Mouse (Mus musculus): ENCODE measurements around the gene Tnc. TPM values are rescaled to one million over a fixed set of nuclear protein-coding genes. Genes with fewer than 3 reads are reported as not detected.

Gene Tnc
- 19.3 and 33.8 TPM in 2 replicates for polyA plus RNA-seq (2016; fragmentation: Nextera tagmentation; extraction: Ambion mirVana)

DNA sequence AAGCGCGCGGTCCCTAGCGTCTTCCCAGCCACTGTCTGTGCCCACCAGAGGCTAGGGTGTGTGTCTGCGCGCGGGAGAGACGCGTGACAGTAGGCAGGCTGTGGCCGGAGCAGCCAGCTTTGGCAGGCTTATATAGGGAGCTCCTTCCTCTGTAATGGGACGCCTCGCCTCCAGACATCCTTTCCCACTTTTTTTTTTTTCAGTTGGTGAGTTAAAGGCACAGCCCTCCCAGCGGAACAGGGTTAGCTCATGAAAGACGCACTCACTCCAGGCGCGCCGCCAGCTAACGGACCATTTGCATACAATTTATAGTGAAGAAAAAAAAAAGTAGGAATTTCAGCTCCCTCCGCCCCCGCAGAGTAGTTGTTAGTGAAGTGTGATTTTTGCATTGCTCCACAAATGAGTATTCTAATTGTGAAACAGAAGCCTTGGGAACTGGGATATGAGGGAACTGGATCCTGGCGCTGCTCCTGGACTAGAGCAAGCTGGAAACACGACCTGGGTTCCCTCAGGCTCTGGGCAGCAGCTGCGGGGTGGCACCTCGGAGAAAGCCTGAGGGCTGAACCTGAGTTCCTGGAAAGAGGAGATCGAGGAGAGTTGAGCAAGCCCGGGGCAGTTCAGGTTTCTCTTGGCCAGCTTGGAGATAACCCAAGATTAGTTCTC lies at the start of gene Tnc:
Gene Tnc, minus strand, starts transcription at position 185 of the 663 bp plus-strand sequence.
- no peaks in the 10 kb centered on the region for H3K36me3 ChIP-seq
- ATAC-seq (ENCODE audit: low FRiP score) = peak; percentile 68
- 1% methylated on average over 26 of the region's 26 CpGs for WGBS
- no peaks in the 10 kb centered on the region for H3K9me3 ChIP-seq (replicated peaks)
- H3K4me1 ChIP-seq = peaks cover 13% of the 10 kb centered on the region
- H3K9ac ChIP-seq = no peak within 1 kb of the TSS
- H3K27me3 ChIP-seq = peaks cover 16% of the 10 kb centered on the region
- H3K4me3 ChIP-seq = peak within 1 kb of the TSS; percentile 35
- peak within 1 kb of the TSS; percentile 58 for H3K4me2 ChIP-seq (replicated peaks)
- no peak within 1 kb of the TSS for H3K27ac ChIP-seq

DNA sequence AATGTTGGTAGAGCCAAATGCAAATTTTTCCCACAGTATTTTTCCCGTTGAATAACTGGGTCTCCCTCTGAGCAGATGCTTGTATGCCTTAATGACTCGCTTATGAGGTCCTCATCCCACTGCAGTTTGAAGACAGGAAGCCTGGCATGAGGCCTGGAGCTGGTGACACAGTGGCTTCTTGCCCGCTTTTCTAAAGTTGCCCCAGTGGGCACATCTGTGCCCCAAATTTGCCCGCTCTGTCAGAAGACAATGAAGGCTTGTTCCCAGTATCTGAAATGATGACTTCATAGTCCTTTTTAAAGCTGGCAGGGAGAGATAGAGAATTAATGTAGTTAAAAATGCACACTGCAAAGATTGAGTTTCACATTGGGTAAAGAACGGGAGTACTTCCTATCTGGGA lies 47.4 kb upstream of the Tnc start:
- WGBS = 87% methylated on average over 5 of the region's 5 CpGs
- H3K9me3 ChIP-seq (replicated peaks) = no peaks in the 10 kb centered on the region
- H3K9ac ChIP-seq = no peak overlapping the region
- H3K4me2 ChIP-seq (replicated peaks) = no peak overlapping the region
- no peaks in the 10 kb centered on the region for H3K4me1 ChIP-seq
- H3K27me3 ChIP-seq = no peaks in the 10 kb centered on the region
- H3K36me3 ChIP-seq = no peaks in the 10 kb centered on the region
- H3K4me3 ChIP-seq = no peak overlapping the region
- ATAC-seq (ENCODE audit: low FRiP score) = no peak
- H3K27ac ChIP-seq = no peak overlapping the region

DNA sequence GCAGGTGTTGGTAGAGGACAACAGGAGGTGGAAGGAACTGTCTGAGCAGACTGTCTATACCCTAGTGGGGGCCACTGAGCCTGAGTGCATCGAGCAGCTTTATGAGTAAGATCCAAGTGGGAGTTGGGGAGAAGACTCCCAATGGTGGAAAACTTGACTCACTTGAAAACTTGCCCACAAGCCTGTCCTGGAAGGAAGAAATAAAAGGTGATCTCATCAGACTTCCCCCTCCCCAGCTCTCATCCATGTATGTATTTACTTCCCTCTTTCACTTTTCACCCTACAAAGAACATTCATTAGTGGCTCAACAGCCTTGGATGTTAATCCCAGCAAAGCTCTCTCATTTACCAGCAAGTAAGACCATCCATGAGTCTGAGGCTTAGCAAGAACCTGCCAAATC lies 46.0 kb upstream of the Tnc start:
- H3K9ac ChIP-seq = no peak overlapping the region
- H3K27me3 ChIP-seq = no peaks in the 10 kb centered on the region
- no peak overlapping the region for H3K27ac ChIP-seq
- 83% methylated on average over 1 of the region's 1 CpGs for WGBS
- H3K4me2 ChIP-seq (replicated peaks) = no peak overlapping the region
- H3K4me1 ChIP-seq = no peaks in the 10 kb centered on the region
- H3K4me3 ChIP-seq = no peak overlapping the region
- no peaks in the 10 kb centered on the region for H3K36me3 ChIP-seq
- no peaks in the 10 kb centered on the region for H3K9me3 ChIP-seq (replicated peaks)
- no peak for ATAC-seq (ENCODE audit: low FRiP score)

DNA sequence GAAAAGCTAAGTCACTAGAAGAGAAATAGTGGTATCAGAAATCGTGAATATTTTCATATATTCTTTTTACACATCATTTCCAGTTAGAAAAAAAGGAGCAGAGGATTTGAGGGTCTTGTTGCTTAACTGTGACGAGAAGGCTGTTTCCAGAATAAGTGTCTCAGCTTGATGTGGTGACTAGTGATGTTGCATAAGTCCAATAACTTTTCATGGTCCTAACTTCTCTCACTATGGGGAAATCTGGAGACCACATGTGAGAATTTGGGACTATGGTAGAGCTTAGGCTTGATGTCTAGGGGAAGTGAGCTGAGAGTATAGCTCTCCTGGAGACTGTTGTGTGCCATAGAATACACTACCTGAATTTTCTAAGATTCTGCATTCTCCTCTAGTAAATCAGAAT lies 42.6 kb upstream of the Tnc start:
- H3K9ac ChIP-seq = no peak overlapping the region
- no peaks in the 10 kb centered on the region for H3K27me3 ChIP-seq
- H3K36me3 ChIP-seq = no peaks in the 10 kb centered on the region
- H3K27ac ChIP-seq = no peak overlapping the region
- ATAC-seq (ENCODE audit: low FRiP score) = no peak
- no peaks in the 10 kb centered on the region for H3K9me3 ChIP-seq (replicated peaks)
- no peak overlapping the region for H3K4me3 ChIP-seq
- no peak overlapping the region for H3K4me2 ChIP-seq (replicated peaks)
- WGBS = 75% methylated on average over 2 of the region's 2 CpGs
- H3K4me1 ChIP-seq = no peaks in the 10 kb centered on the region

DNA sequence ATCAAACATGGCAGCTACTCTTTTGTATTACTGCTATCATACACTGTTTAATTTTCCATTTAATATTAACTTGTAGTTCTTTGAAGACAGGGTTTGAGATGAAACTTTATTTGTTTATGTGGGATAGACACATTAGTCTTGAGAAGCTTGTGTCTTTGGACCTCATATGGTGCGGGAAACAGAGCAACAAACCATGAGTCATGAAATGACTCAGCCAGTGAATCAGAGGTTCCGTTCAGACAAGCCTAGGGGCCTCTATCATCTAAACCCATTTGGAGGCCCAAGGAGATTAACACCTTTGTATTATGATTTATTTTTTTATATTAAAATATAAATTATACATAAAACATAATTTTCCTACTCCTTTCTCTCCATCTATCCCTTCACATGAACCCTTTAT lies 40.9 kb upstream of the Tnc start:
- no peak for ATAC-seq (ENCODE audit: low FRiP score)
- Histone ChIP-seq H3K27ac (no peak overlapping the region), H3K36me3 (no peaks in the 10 kb centered on the region), H3K4me3 (no peak overlapping the region), H3K4me1 (no peaks in the 10 kb centered on the region), H3K4me2 (replicated peaks) (no peak overlapping the region), H3K27me3 (no peaks in the 10 kb centered on the region), H3K9ac (no peak overlapping the region), H3K9me3 (replicated peaks) (no peaks in the 10 kb centered on the region)
- WGBS = 96% methylated on average over 2 of the region's 2 CpGs

DNA sequence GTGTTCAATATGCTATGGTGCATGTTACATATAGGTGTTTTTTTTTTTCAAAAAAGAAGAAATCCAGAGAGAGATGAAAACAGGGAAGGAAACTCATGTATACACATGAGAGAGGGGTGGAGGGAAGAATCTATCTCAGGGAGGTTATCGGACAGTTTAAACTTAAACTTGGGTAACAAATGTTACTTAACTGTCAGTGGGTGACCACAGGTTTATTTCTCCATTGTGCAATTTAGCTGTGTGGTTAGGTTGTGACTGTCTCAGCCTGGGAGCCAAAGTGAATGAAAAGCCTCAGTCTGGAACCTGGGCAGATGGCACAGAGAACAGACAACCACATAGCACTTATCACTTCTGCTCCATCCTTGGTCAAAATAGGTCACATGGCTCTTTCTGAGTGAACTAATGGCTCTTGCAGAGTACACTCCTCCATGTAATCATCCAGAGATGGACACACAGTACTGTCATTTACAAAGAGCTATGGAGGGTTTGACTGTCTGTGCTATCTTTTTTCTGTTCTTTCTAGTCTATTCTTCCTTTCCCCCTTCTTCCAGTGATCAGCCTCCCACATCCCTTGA lies 39.3 kb upstream of the Tnc start:
- no peaks in the 10 kb centered on the region for H3K36me3 ChIP-seq
- no peaks in the 10 kb centered on the region for H3K9me3 ChIP-seq (replicated peaks)
- WGBS = 97% methylated on average over 1 of the region's 1 CpGs
- no peaks in the 10 kb centered on the region for H3K4me1 ChIP-seq
- no peak overlapping the region for H3K27ac ChIP-seq
- no peak overlapping the region for H3K9ac ChIP-seq
- no peak overlapping the region for H3K4me3 ChIP-seq
- H3K4me2 ChIP-seq (replicated peaks) = no peak overlapping the region
- no peak for ATAC-seq (ENCODE audit: low FRiP score)
- H3K27me3 ChIP-seq = no peaks in the 10 kb centered on the region

DNA sequence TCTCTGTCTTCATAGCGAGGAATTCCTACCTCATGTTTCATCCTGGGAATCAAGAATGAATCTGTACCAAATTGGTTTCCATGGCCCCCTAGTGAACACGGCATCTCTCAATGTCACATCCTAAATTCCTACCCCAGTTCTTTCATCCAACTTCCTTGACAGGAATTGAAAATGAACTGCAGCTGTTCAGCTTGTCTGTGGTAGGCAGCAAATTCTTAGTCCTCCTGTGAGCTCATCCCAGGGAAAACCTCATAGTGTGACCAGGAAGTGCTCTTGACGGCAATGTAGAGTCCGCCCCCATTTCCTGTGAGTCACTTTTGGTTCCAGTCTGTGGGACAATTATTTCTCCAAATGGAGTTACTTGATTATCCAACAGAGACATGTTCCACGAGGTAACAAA lies 37.0 kb upstream of the Tnc start:
- Histone ChIP-seq H3K4me2 (replicated peaks) (no peak overlapping the region), H3K4me1 (no peaks in the 10 kb centered on the region), H3K27ac (no peak overlapping the region), H3K9me3 (replicated peaks) (no peaks in the 10 kb centered on the region), H3K36me3 (no peaks in the 10 kb centered on the region), H3K9ac (no peak overlapping the region), H3K4me3 (no peak overlapping the region), H3K27me3 (no peaks in the 10 kb centered on the region)
- ATAC-seq (ENCODE audit: low FRiP score) = no peak
- 71% methylated on average over 5 of the region's 5 CpGs for WGBS

DNA sequence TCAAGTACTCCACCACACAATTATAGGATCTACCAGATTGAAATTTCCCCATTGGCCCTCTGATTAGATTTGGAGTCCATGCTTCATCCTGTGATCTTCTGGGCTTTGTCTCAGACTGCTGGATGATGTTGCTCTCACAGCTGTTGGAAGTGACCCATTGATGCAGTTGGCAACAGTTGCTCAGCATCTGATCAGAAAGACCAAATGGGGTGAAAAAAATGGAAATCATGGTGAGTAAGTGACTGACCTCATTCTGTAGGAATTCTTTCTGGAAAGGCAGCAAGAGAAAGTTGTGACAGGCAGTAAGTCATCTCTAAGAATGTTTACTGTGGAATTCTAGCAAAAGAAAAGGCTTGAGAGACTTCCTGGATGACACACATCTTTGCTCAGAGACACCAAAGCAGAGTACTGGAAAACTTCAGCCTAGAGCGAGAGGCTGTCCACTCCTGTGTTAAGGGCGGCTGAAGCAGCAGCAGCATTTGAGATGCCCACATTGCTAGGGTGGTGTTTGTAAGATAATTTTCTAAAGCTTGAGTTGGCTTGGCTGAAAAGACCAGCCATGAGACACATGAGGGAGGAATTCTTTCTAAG lies 31.3 kb upstream of the Tnc start:
- no peak for ATAC-seq (ENCODE audit: low FRiP score)
- WGBS = 98% methylated on average over 2 of the region's 2 CpGs

DNA sequence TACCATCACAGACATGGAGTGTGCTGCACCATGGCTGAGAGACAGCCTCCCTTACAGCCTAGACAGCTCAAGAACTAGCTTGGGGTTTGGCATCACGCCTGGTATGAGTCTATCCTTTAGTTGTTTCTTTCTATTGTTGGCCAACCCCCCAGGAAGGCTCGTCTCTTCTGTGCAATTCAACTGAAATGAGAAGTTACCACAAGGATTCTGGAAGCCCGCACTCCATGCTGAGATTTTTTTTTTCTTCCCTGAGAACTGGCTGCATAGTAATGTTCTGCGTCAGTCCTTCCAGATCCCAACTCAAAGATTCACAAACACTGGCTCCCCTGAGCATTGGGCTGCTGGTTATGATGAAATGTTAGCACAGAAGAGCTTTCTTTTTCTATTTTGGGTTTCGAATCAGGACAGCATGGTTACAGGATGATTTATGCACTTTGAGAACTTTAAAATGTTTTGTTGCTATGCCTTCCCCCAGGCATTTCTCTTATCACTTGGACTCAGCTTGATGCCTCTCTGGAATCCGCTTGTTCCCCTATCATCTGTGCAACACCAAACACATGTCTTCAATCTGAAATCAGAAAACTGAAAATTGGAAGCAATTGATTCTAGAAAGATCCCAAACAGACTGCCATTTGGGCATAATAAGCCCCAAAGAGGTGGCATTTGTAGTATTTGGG lies 29.7 kb upstream of the Tnc start:
- H3K27ac ChIP-seq = no peak overlapping the region
- H3K27me3 ChIP-seq = no peaks in the 10 kb centered on the region
- H3K4me2 ChIP-seq (replicated peaks) = no peak overlapping the region
- H3K4me1 ChIP-seq = no peaks in the 10 kb centered on the region
- no peaks in the 10 kb centered on the region for H3K9me3 ChIP-seq (replicated peaks)
- H3K9ac ChIP-seq = no peak overlapping the region
- ATAC-seq (ENCODE audit: low FRiP score) = no peak
- 73% methylated on average over 6 of the region's 6 CpGs for WGBS
- H3K4me3 ChIP-seq = no peak overlapping the region
- no peaks in the 10 kb centered on the region for H3K36me3 ChIP-seq

More for the DNA sequence above, 31.3 kb upstream of the Tnc start:
- no peaks in the 10 kb centered on the region for H3K4me1 ChIP-seq
- no peak overlapping the region for H3K4me3 ChIP-seq
- no peaks in the 10 kb centered on the region for H3K9me3 ChIP-seq (replicated peaks)
- H3K4me2 ChIP-seq (replicated peaks) = no peak overlapping the region
- no peak overlapping the region for H3K9ac ChIP-seq
- no peak overlapping the region for H3K27ac ChIP-seq
- no peaks in the 10 kb centered on the region for H3K27me3 ChIP-seq
- H3K36me3 ChIP-seq = no peaks in the 10 kb centered on the region

DNA sequence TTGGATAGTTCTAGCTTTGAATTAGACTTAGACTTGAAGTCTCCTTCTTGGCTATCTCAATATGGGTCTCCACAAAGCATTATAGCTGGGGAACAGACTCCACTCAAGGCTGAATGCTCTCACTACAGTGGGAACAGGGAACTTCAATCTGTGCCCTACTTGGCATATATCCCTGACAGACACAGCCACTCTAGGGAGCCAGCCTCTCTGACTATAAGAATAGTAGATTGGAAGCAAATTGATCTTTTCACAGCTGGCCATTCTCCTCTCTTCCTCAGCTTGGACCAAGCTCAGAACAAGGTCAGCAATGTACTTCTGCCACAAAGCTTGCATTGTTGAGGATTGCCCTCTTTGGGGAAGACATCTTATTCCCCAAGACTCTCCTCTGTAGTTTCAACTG lies 27.9 kb upstream of the Tnc start:
- Histone ChIP-seq H3K4me3 (no peak overlapping the region), H3K27ac (no peak overlapping the region), H3K9me3 (replicated peaks) (no peaks in the 10 kb centered on the region), H3K9ac (no peak overlapping the region), H3K4me1 (no peaks in the 10 kb centered on the region), H3K27me3 (no peaks in the 10 kb centered on the region), H3K36me3 (no peaks in the 10 kb centered on the region), H3K4me2 (replicated peaks) (no peak overlapping the region)
- ATAC-seq (ENCODE audit: low FRiP score) = no peak

DNA sequence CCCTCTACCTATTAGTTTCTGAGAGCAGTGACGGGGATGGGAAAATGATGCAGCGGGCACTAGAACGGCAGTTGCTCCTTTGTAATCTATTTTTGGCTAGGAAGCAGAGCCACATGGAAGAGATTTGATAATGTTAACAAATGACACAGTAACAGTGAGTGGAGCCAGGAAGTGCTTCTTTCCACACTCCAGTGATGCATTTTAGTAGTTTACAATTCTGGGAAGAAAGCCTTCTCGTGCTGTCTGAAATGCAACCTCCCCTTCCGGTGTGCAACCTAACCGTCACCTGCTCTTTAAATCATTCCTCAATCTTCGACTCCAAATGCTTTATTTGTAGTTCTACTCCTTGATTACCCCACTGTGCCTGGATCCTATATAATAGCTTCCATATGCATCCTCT lies 20.6 kb upstream of the Tnc start:
- no peak for ATAC-seq (ENCODE audit: low FRiP score)
- no peak overlapping the region for H3K4me2 ChIP-seq (replicated peaks)

DNA sequence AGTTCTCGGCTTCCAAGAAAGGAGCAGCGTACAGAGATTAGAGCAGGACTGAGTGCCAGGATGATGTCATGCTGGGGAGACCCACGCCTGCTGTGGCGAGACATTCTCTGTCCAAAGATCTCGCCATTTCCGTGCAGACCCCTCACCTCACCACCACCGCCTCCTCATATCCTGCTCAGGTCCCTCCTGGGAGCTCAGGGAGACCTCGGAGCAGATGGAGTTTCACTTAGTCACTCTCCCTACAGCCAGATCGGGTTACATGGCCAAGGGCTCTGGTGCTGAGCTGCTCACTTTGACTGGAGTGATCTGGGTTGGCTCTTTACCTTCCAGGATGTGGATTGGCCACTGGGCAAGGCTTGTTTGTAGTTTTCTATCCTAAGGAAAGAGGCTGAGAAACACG lies 18.5 kb upstream of the Tnc start:
- Histone ChIP-seq H3K4me2 (replicated peaks) (peak overlapping the region; percentile 1; the same call in 1 of the 2 replicates), H3K27me3 (no peaks in the 10 kb centered on the region), H3K4me1 (no peaks in the 10 kb centered on the region; the same call in 1 of the 2 replicates), H3K27ac (no peak overlapping the region), H3K4me3 (no peak overlapping the region), H3K36me3 (no peaks in the 10 kb centered on the region), H3K9ac (no peak overlapping the region), H3K9me3 (replicated peaks) (no peaks in the 10 kb centered on the region)
- peak; percentile 48; the same call in 1 of the 2 replicates for ATAC-seq (ENCODE audit: low FRiP score)
- 46% methylated on average over 10 of the region's 10 CpGs for WGBS

More for the DNA sequence above, 20.6 kb upstream of the Tnc start:
- H3K9me3 ChIP-seq (replicated peaks) = no peaks in the 10 kb centered on the region
- 88% methylated on average over 7 of the region's 7 CpGs for WGBS
- H3K4me3 ChIP-seq = no peak overlapping the region
- H3K9ac ChIP-seq = no peak overlapping the region
- no peak overlapping the region for H3K27ac ChIP-seq
- no peaks in the 10 kb centered on the region; the same call in 1 of the 2 replicates for H3K4me1 ChIP-seq
- H3K27me3 ChIP-seq = no peaks in the 10 kb centered on the region
- H3K36me3 ChIP-seq = no peaks in the 10 kb centered on the region

Data from hindbrain, embryonic 12.5 days (tissue).